13 mouse cellular contexts compared by ENCODE assay signal in genomic region chr13:54883748-54884708, GRCm38 (mm10).
DNase-seq lines count a peak whose midpoint lies in the region; ATAC-seq and TF ChIP-seq lines count a peak whose summit lies in the region.
"Had no signal": no experiment of that assay in that cellular context is flagged by ENCODE, and none has a peak within 500 bp of the region (broad histone marks: within the 10 kb centered on the region; RNA-seq: fewer than 3 reads in every experiment).

No protein-coding gene starts in this region.

- H3K9me3 ChIP-seq in kidney, postnatal 0 days (replicated peaks; ENCODE audit: low read length), result no peaks in the 10 kb centered on the region
- no peaks in the 10 kb centered on the region for H3K9me3 ChIP-seq in embryonic facial prominence, embryonic 14.5 days (ENCODE audit: control insufficient read depth, low read length)
- H3K9me3 ChIP-seq in hindbrain, embryonic 14.5 days (ENCODE audit: control insufficient read depth, low read length), result no peaks in the 10 kb centered on the region
- H3K9me3 ChIP-seq in midbrain, postnatal 0 days (ENCODE audit: low read length), result no peaks in the 10 kb centered on the region
- H3K9me3 ChIP-seq: liver, embryonic 15.5 days; megakaryocyte, embryonic 14.5 days had no signal

- no peak overlapping the region for H3K4me2 ChIP-seq in kidney, postnatal 0 days (ENCODE audit: low read length)
- H3K4me2 ChIP-seq in embryonic facial prominence, embryonic 14.5 days (ENCODE audit: low read depth, low read length), result no peak overlapping the region
- no peak overlapping the region for H3K4me2 ChIP-seq in hindbrain, embryonic 14.5 days (replicated peaks)
- H3K4me2 ChIP-seq in midbrain, postnatal 0 days (ENCODE audit: low read depth, low read length, poor library complexity, severe bottlenecking), result no peak overlapping the region
- H3K4me2 ChIP-seq: liver, embryonic 15.5 days had no signal

- DNase-seq in kidney, postnatal 0 days (ENCODE audit: low spot score), result peak; percentile 27
- no peak for DNase-seq in kidney, adult 2 months
- DNase-seq in embryonic facial prominence, embryonic 14.5 days (ENCODE audit: low spot score), result peak; percentile 57
- DNase-seq in hindbrain, embryonic 14.5 days (ENCODE audit: low spot score), result no peak
- no peak for DNase-seq in midbrain, postnatal 0 days (ENCODE audit: low spot score)
- no peak for DNase-seq in adrenal gland, adult 8-10 months
- no peak for DNase-seq in thymus, postnatal 25 days
- DNase-seq: kidney, postnatal 10 days; thymus, postnatal 14 days had no signal

- no peak overlapping the region for H3K4me3 ChIP-seq in kidney, postnatal 0 days (replicated peaks; ENCODE audit: low read depth, low read length)
- no peak overlapping the region for H3K4me3 ChIP-seq in kidney, adult 2 months (ENCODE audit: insufficient read depth, low read depth, low read length)
- H3K4me3 ChIP-seq in embryonic facial prominence, embryonic 14.5 days (ENCODE audit: low read depth, low read length), result no peak overlapping the region
- H3K4me3 ChIP-seq in hindbrain, embryonic 14.5 days (replicated peaks; ENCODE audit: low read length), result no peak overlapping the region
- no peak overlapping the region for H3K4me3 ChIP-seq in midbrain, postnatal 0 days (ENCODE audit: low read depth, low read length)
- H3K4me3 ChIP-seq: liver, embryonic 15.5 days; megakaryocyte, embryonic 14.5 days had no signal

- no peaks in the 10 kb centered on the region for H3K4me1 ChIP-seq in kidney, postnatal 0 days (replicated peaks; ENCODE audit: insufficient read depth, low read length)
- no peaks in the 10 kb centered on the region for H3K4me1 ChIP-seq in kidney, adult 2 months (ENCODE audit: control insufficient read depth, insufficient read depth, low read length)
- peaks cover 13% of the 10 kb centered on the region; the same call in 1 of the 2 replicates for H3K4me1 ChIP-seq in embryonic facial prominence, embryonic 14.5 days (ENCODE audit: control insufficient read depth, insufficient read depth, low read length)
- H3K4me1 ChIP-seq in hindbrain, embryonic 14.5 days (replicated peaks; ENCODE audit: control insufficient read depth, insufficient read depth, low read length), result peaks cover 40% of the 10 kb centered on the region
- peaks cover 7% of the 10 kb centered on the region; the same call in 1 of the 2 replicates for H3K4me1 ChIP-seq in midbrain, postnatal 0 days (ENCODE audit: insufficient read depth, low read length)
- H3K4me1 ChIP-seq: liver, embryonic 15.5 days; megakaryocyte, embryonic 14.5 days had no signal

- no peak overlapping the region for H3K27ac ChIP-seq in kidney, postnatal 0 days
- H3K27ac ChIP-seq in kidney, adult 2 months (ENCODE audit: insufficient read depth, low read depth, low read length), result no peak overlapping the region
- H3K27ac ChIP-seq in embryonic facial prominence, embryonic 14.5 days (replicated peaks; ENCODE audit: low read depth, low read length), result no peak overlapping the region
- H3K27ac ChIP-seq in hindbrain, embryonic 14.5 days, result peak overlapping the region; percentile 58
- peak overlapping the region; percentile 38; the same call in 1 of the 2 replicates for H3K27ac ChIP-seq in midbrain, postnatal 0 days (ENCODE audit: low read depth, low read length)
- H3K27ac ChIP-seq: liver, embryonic 15.5 days had no signal

- no peak overlapping the region for H3K9ac ChIP-seq in kidney, postnatal 0 days (ENCODE audit: low read depth, low read length)
- H3K9ac ChIP-seq in embryonic facial prominence, embryonic 14.5 days (ENCODE audit: low read depth, low read length), result no peak overlapping the region
- no peak overlapping the region for H3K9ac ChIP-seq in hindbrain, embryonic 14.5 days
- H3K9ac ChIP-seq in midbrain, postnatal 0 days (replicated peaks; ENCODE audit: low read length, poor library complexity, severe bottlenecking), result 0 out of 2 replicates have a peak overlapping the region, but pooled peaks have one; percentile 1
- H3K9ac ChIP-seq: liver, embryonic 15.5 days had no signal

- no peak for TF ChIP-seq CTCF in kidney, postnatal 0 days (IDR thresholded peaks at IDR 0.05; ENCODE audit: low read depth)
- TF ChIP-seq CTCF in kidney, adult 2 months (conservative IDR thresholded peaks at IDR 0.05; ENCODE audit: insufficient read depth, insufficient read length, low read depth, low read length), result no peak
- TF ChIP-seq CTCF in midbrain, postnatal 0 days (IDR thresholded peaks at IDR 0.05), result no peak

- no peaks in the 10 kb centered on the region for H3K27me3 ChIP-seq in kidney, postnatal 0 days (ENCODE audit: insufficient read depth, low read length)
- no peaks in the 10 kb centered on the region for H3K27me3 ChIP-seq in kidney, adult 2 months (replicated peaks; ENCODE audit: control insufficient read depth, insufficient read depth, low read length)
- H3K27me3 ChIP-seq in embryonic facial prominence, embryonic 14.5 days (replicated peaks; ENCODE audit: control insufficient read depth, insufficient read depth, low read length), result peaks cover 10% of the 10 kb centered on the region; the same call in 1 of the 2 replicates
- no peaks in the 10 kb centered on the region for H3K27me3 ChIP-seq in hindbrain, embryonic 14.5 days (ENCODE audit: control insufficient read depth, insufficient read depth, low read length)
- no peaks in the 10 kb centered on the region for H3K27me3 ChIP-seq in midbrain, postnatal 0 days (ENCODE audit: insufficient read depth, low read length)

- 52% methylated on average over 17 of the region's 17 CpGs for WGBS in kidney, postnatal 0 days
- 50% methylated on average over 17 of the region's 17 CpGs for WGBS in kidney, adult 2 months
- WGBS in embryonic facial prominence, embryonic 14.5 days, result 45% methylated on average over 17 of the region's 17 CpGs
- WGBS in hindbrain, embryonic 14.5 days, result 38% methylated on average over 17 of the region's 17 CpGs
- 45% methylated on average over 17 of the region's 17 CpGs for WGBS in midbrain, postnatal 0 days

- H3K36me3 ChIP-seq in kidney, postnatal 0 days (ENCODE audit: insufficient read depth, low read length), result no peaks in the 10 kb centered on the region
- no peaks in the 10 kb centered on the region for H3K36me3 ChIP-seq in kidney, adult 2 months (ENCODE audit: control insufficient read depth, insufficient read depth, low read length)
- no peaks in the 10 kb centered on the region for H3K36me3 ChIP-seq in embryonic facial prominence, embryonic 14.5 days (ENCODE audit: control insufficient read depth, insufficient read depth, low read length)
- H3K36me3 ChIP-seq in hindbrain, embryonic 14.5 days (replicated peaks; ENCODE audit: control insufficient read depth, insufficient read depth), result no peaks in the 10 kb centered on the region
- H3K36me3 ChIP-seq in midbrain, postnatal 0 days (ENCODE audit: insufficient read depth, low read length), result no peaks in the 10 kb centered on the region
- H3K36me3 ChIP-seq: liver, embryonic 15.5 days had no signal

- no peak for ATAC-seq in kidney, postnatal 0 days (replicated peaks; ENCODE audit: low FRiP score, low read depth)
- ATAC-seq in embryonic facial prominence, embryonic 14.5 days (ENCODE audit: low read depth), result peak; percentile 58
- ATAC-seq in hindbrain, embryonic 14.5 days (ENCODE audit: low FRiP score), result peak; percentile 61; the same call in 1 of the 2 replicates
- ATAC-seq in midbrain, postnatal 0 days (ENCODE audit: low FRiP score), result no peak
- no peak for ATAC-seq in cerebellum, adult (ENCODE audit: insufficient number of reproducible peaks, low FRiP score, low TSS enrichment)
- ATAC-seq: Patski had no signal

- TF ChIP-seq POLR2A in kidney, adult 2 months (IDR thresholded peaks at IDR 0.05; ENCODE audit: low read depth, low read length), result no peak

Comparison
In these comparisons a context has a peak if more than half of its experiments do, and no peak if none do; other contexts are left out.
1. DNase-seq: peak in kidney, postnatal 0 days (single experiment) and embryonic facial prominence, embryonic 14.5 days (single experiment); none in kidney, adult 2 months (single experiment), hindbrain, embryonic 14.5 days (single experiment), midbrain, postnatal 0 days (single experiment), adrenal gland, adult 8-10 months (single experiment) and thymus, postnatal 25 days (single experiment).
2. ATAC-seq: peak in embryonic facial prominence, embryonic 14.5 days (single experiment) and hindbrain, embryonic 14.5 days (single experiment); none in kidney, postnatal 0 days (single experiment), midbrain, postnatal 0 days (single experiment) and cerebellum, adult (single experiment).
3. H3K27ac ChIP-seq: peak in hindbrain, embryonic 14.5 days (single experiment) and midbrain, postnatal 0 days (single experiment); none in kidney, postnatal 0 days (single experiment), kidney, adult 2 months (single experiment) and embryonic facial prominence, embryonic 14.5 days (single experiment).